Mouse (Mus musculus): Measurements from ENCODE around the gene B3galnt1.

DNA sequence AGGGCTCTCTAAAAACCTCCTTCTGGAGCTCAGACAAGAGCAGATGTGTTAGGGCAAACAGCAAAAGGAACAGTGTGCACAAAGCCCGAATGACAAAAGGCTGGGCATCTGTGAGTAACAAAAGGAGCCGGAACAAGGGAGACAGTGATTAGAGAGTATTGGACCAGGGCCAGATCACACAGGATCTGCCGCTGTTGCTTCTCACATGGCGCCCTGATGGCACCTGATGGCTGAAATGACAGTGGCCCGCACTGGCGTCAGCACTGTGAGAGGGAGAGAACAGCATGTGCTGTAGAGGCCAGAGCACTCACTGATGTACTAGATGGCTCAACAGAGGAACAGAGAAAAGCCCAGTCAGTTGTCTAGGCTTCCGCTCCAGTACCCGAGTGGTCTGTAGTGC, 55.8 kb downstream of the B3galnt1 start:
- TF ChIP-seq CTCF (IDR thresholded peaks at IDR 0.05; ENCODE audit: borderline replicate concordance, control insufficient read depth, extremely low read depth, insufficient read depth, low read length, poor library complexity) (no peak), POLR2A (IDR thresholded peaks at IDR 0.05; ENCODE audit: control insufficient read depth, extremely low read depth, insufficient read depth, low read length, poor library complexity) (no peak)

All from thymus, adult 2 months (tissue).